Mouse (Mus musculus): Measurements from ENCODE around the gene Clip2.

Clip2 gene

GRCm38 (mm10) chr5:134564272-134564671, 12.0 kb upstream of the Clip2 start:
- no peak for DNase-seq (ENCODE audit: low read depth, low spot score)

- no peak for DNase-seq (ENCODE audit: low read depth, low spot score)
Observed at GRCm38 (mm10) chr5:134560450-134561171, 8.4 kb upstream of the Clip2 start.

- DNase-seq (ENCODE audit: low read depth, low spot score): no peak
Observed at GRCm38 (mm10) chr5:134560071-134560449, 7.8 kb upstream of the Clip2 start, which contains the start of gene Syna. Gene Syna (minus strand): TSS chr5:134560171.

- DNase-seq (ENCODE audit: low read depth, low spot score): peak; percentile 32
Observed at GRCm38 (mm10) chr5:134555463-134556164, 3.4 kb upstream of the Clip2 start.

- no peak for DNase-seq (ENCODE audit: low read depth, low spot score)
Observed at GRCm38 (mm10) chr5:134553951-134554546, 1.8 kb upstream of the Clip2 start.

GRCm38 (mm10) chr5:134551233-134552109, 763 bp downstream of the Clip2 start:
- peak; percentile 50 for DNase-seq (ENCODE audit: low read depth, low spot score)

- DNase-seq (ENCODE audit: low read depth, low spot score): peak; percentile 48
Observed at GRCm38 (mm10) chr5:134550836-134551232, 1.4 kb downstream of the Clip2 start.

- no peak for DNase-seq (ENCODE audit: low read depth, low spot score)
Observed at GRCm38 (mm10) chr5:134549640-134550168, 2.5 kb downstream of the Clip2 start.

- no peak for DNase-seq (ENCODE audit: low read depth, low spot score)
Observed at GRCm38 (mm10) chr5:134548306-134548705, 3.9 kb downstream of the Clip2 start.

- no peak for DNase-seq (ENCODE audit: low read depth, low spot score)
Observed at GRCm38 (mm10) chr5:134546790-134547189, 5.4 kb downstream of the Clip2 start.

- DNase-seq (ENCODE audit: low read depth, low spot score): peak; percentile 48
Observed at GRCm38 (mm10) chr5:134545242-134545629, 7.0 kb downstream of the Clip2 start.

- no peak for DNase-seq (ENCODE audit: low read depth, low spot score)
Observed at GRCm38 (mm10) chr5:134544516-134545241, 7.6 kb downstream of the Clip2 start.

- DNase-seq (ENCODE audit: low read depth, low spot score): no peak
Observed at GRCm38 (mm10) chr5:134541640-134542039, 10.6 kb downstream of the Clip2 start.

GRCm38 (mm10) chr5:134540881-134541280, 11.4 kb downstream of the Clip2 start:
- no peak for DNase-seq (ENCODE audit: low read depth, low spot score)

- peak; percentile 67 for DNase-seq (ENCODE audit: low read depth, low spot score)
Observed at GRCm38 (mm10) chr5:134539891-134540290, 12.3 kb downstream of the Clip2 start.

GRCm38 (mm10) chr5:134536036-134536435, 16.2 kb downstream of the Clip2 start:
- DNase-seq (ENCODE audit: low read depth, low spot score): no peak

GRCm38 (mm10) chr5:134532417-134532816, 19.8 kb downstream of the Clip2 start:
- DNase-seq (ENCODE audit: low read depth, low spot score): no peak

GRCm38 (mm10) chr5:134531585-134531984, 20.6 kb downstream of the Clip2 start:
- no peak for DNase-seq (ENCODE audit: low read depth, low spot score)

- DNase-seq (ENCODE audit: low read depth, low spot score): no peak
Observed at GRCm38 (mm10) chr5:134530830-134531229, 21.4 kb downstream of the Clip2 start.

- DNase-seq (ENCODE audit: low read depth, low spot score): no peak
Observed at GRCm38 (mm10) chr5:134528488-134528887, 23.7 kb downstream of the Clip2 start.

Data from CD4-positive, CD25-positive, alpha-beta regulatory T cell, adult 2 months (primary cell).